Mouse (Mus musculus) kidney, embryonic 16.5 days (tissue): ENCODE data around the gene Unc13d. TPM values are rescaled to one million over a fixed set of nuclear protein-coding genes. Genes with fewer than 3 reads are reported as not detected.
"Not testable (repeated sequence)": the region's sequence is repeated elsewhere in the genome, so short reads cannot be mapped to it uniquely, and the experiment has no call there.

Experiments used
- ATAC-seq: fragments of 200-750 bp; cut with Nextera tagmentation; 2 replicates; pipeline ENCODE4 v1.8.0; 2017; ENCODE audit warnings: moderate TSS enrichment; ENCODE audit not compliant: low FRiP score, low TSS enrichment
- H3K27ac ChIP-seq: fragments of 300-500 bp; sonication (generic); 2 replicates; pipeline ENCODE4 v1.5.1; 2014; ENCODE audit warnings: low read length
- H3K27me3 ChIP-seq: fragments of 300-500 bp; sonication (generic); 2 replicates; pipeline ENCODE4 v1.6.1; 2014; ENCODE audit warnings: low read length, control low read depth, mixed read lengths; ENCODE audit not compliant: insufficient read depth
- H3K36me3 ChIP-seq: fragments of 300-500 bp; sonication (generic); 2 replicates; pipeline ENCODE4 v1.6.1; 2014; ENCODE audit warnings: low read length, control low read depth, mixed read lengths; ENCODE audit not compliant: insufficient read depth
- H3K4me1 ChIP-seq: fragments of 300-500 bp; sonication (generic); 2 replicates; pipeline ENCODE4 v1.6.1; 2014; ENCODE audit warnings: low read length, control low read depth, mixed read lengths; ENCODE audit not compliant: insufficient read depth
- H3K4me2 ChIP-seq: fragments of 300-500 bp; sonication (generic); replicated peaks from 2 replicates; pipeline ENCODE4 v1.6.1; 2014; ENCODE audit warnings: low read depth, low read length
- H3K4me3 ChIP-seq: fragments of 300-500 bp; sonication (generic); 2 replicates; pipeline ENCODE4 v1.5.1; 2014; ENCODE audit warnings: mild to moderate bottlenecking, low read length
- H3K9ac ChIP-seq: fragments of 300-500 bp; sonication (generic); replicated peaks from 2 replicates; pipeline ENCODE4 v1.6.1; 2014; ENCODE audit warnings: low read length
- H3K9me3 ChIP-seq: fragments of 300-500 bp; sonication (generic); 2 replicates; pipeline ENCODE4 v1.6.1; 2016; ENCODE audit warnings: low read length, control low read depth
- WGBS: fragments of 180-500 bp; shearing (Covaris S2); extraction: QIAGEN DNeasy Blood & Tissue Kit; methylation state at CpG from one replicate; pipeline ENCODE4 v1.1.7; 2014; 5-methylcytosine and 5-hydroxymethylcytosine counted together
- polyA plus RNA-seq: library from polyadenylated mRNA; unstranded; fragments of >200 nt; fragmentation: Nextera tagmentation; extraction: Ambion mirVana; gene quantifications from 2 replicates; pipeline ENCODE4 v1.2.1, GENCODE M21; 2015

The Unc13d gene
- polyA plus RNA-seq, 1 experiment from 2014 or later: 1.00 TPM

DNA sequence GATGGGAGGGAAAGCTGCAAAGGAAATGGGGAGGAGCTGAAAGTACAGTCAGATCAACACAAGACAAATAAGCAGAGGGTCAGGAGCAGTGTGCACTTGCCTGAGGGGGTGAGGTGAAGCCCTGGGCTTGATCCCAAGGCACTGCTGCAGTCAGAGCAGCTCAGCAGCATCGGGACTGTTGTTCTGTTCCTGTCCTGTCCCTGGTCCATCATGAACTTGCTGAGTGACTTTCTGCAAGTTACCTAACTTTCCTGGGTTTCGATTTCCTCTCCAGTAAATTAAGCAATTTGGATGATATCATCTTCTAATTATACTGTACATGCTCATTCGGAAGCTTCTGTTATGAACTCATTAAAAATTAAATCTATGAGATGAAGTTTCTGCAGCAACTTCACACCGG lies 50.0 kb downstream of the Unc13d start, which contains the start of gene H3f3b:
Gene H3f3b (minus strand): TSS at position 207 of the 400 bp plus-strand sequence.
- Histone ChIP-seq H3K4me3 (no peak within 1 kb of the TSS), H3K9ac (no peak within 1 kb of the TSS), H3K27me3 (no peaks in the 10 kb centered on the region)

DNA sequence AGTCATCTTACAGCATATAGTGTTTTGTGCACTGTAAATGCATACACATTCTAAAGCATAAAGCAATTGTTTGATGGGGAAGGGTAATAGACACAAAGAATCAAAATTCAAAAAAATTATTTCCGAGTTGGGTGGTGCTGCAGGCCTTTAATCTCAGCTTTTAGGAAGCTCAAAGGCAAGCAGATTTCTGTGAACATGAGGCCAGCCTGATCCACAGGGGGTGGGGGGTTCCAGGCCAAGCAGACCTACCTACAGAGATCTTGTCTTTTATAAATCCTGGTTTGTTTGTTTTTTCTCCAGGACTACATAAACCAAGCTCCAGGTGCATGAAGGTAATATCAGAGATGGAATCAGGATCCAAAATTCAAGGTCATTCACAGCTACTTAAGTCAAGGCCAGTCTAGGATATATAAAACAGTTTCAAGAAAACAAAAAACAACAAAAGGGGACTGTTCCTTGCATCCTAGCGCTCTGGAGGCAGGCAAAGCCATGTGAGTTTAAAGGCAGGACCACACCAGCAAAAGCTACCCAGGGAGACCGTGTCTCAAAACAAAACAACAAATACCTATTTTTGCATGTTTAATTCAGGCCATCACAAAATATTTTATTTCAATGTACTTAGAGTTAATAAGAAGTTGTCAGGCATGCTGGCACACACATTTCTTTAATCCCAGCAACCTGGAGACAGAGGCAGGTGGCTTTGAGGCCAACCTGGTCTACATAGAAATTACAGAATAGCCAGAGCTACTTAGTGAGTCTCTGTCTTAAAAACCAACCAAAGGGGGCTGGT lies 52.5 kb downstream of the Unc13d start:
- Histone ChIP-seq H3K4me3 (no peak overlapping the region), H3K27me3 (no peaks in the 10 kb centered on the region), H3K9me3 (no peaks in the 10 kb centered on the region), H3K4me1 (peaks cover 18% of the 10 kb centered on the region; the same call in 1 of the 2 replicates), H3K27ac (no peak overlapping the region), H3K36me3 (peaks cover 12% of the 10 kb centered on the region), H3K9ac (no peak overlapping the region), H3K4me2 (no peak overlapping the region)
- 90% methylated on average over 3 of the region's 3 CpGs for WGBS
- ATAC-seq: no peak

More for the DNA sequence above, 50.0 kb downstream of the Unc13d start, which contains the start of gene H3f3b:
- ATAC-seq: no peak
- 0 out of 2 replicates have a peak, but pooled peaks cover 6% of the 10 kb centered on the region for H3K36me3 ChIP-seq
- H3K4me2 ChIP-seq: no peak within 1 kb of the TSS
- H3K9me3 ChIP-seq: no peaks in the 10 kb centered on the region
- 75% methylated on average over 4 of the region's 4 CpGs for WGBS
- H3K27ac ChIP-seq: no peak within 1 kb of the TSS
- peaks cover 23% of the 10 kb centered on the region for H3K4me1 ChIP-seq

DNA sequence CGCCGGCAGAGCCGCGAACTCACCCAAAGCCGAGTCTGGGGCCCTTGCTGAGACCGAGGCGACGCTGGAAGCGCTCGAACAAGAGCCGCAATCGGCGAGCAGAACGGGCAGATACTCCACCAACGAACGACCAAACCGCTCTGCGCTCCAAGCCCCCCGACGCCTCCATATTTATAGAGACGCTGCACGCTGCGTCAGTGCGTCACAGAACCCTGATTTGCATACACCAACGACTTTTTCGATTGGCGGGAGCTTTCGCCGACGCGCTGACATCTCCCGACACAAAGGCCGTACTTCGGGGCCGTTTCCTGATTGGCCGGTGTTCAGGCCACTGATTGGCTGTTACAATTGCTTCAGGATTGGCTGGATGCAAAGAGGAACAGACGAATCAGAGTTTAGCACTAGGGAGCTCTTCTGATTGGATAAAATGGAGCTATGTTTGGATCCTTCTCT lies 53.4 kb downstream of the Unc13d start:
- Histone ChIP-seq H3K4me3 (peak overlapping the region; percentile 89), H3K9ac (peak overlapping the region; percentile 99), H3K36me3 (peaks cover 12% of the 10 kb centered on the region), H3K27me3 (no peaks in the 10 kb centered on the region), H3K4me2 (no peak overlapping the region), H3K4me1 (peaks cover 14% of the 10 kb centered on the region; the same call in 1 of the 2 replicates), H3K9me3 (no peaks in the 10 kb centered on the region), H3K27ac (peak overlapping the region; percentile 97)
- ATAC-seq: peak; percentile 95
- WGBS: under 1% methylated on average over 37 of the region's 37 CpGs

DNA sequence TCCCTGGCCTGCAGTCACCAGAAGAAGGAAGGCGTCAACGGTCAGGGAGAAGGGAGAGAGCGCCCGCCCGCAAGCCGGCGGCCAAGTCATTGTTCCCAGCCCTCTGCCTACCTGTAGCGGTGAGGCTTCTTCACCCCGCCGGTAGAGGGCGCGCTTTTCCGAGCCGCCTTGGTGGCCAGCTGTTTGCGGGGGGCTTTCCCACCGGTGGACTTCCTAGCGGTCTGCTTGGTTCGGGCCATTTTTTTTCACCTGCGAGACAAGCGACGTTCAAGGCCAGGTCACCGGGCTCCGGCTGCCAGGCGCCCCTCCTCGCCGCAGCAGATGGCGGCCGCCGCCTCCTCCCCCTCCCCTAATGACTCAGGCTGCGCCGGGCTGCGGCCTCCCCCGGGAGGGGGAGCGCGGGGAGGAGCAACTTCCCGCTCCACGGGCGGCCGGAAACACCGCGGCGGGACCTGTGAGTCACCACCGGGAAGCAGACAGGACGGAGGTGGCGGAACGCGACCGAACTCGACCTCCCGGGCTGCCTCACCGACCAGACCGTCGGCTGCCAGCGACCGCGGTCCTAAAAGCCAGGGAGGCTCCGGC lies 53.9 kb downstream of the Unc13d start:
- WGBS: under 1% methylated on average over 54 of the region's 57 CpGs
- Histone ChIP-seq H3K4me2 (peak overlapping the region; percentile 50), H3K36me3 (peaks cover 12% of the 10 kb centered on the region)

DNA sequence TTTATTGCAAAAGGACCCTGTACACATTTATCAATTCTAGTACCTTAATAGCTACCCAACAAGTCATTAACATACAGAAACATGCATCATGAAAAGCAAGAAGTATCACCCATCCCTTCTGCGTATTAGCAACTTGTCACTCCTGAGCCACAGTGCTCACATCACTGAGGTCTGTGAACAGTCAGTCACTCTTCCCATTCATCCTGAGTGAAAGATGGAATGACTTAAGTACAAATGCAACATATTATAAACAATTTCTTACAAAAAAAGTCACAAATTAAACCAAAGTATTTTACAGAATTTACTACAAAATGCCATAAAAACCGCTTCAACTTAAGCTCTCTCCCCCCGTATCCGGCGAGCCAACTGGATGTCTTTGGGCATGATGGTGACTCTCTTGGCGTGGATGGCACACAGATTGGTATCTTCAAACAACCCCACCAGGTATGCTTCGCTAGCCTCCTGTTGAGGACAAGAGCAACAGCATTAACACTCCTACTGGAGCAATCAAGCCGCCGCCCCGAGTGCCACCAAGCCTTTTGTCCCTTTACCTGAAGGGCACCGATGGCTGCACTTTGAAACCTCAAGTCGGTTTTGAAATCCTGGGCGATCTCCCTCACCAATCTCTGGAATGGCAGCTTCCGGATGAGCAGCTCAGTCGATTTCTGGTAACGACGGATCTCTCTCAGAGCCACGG lies 54.5 kb downstream of the Unc13d start:
- Histone ChIP-seq H3K4me1 (peaks cover 10% of the 10 kb centered on the region; the same call in 1 of the 2 replicates), H3K4me2 (peak overlapping the region; percentile 50), H3K27ac (peak overlapping the region; percentile 97), H3K36me3 (peaks cover 12% of the 10 kb centered on the region), H3K9ac (peak overlapping the region; percentile 99), H3K4me3 (peak overlapping the region; percentile 89)
- 3% methylated on average over 17 of the region's 18 CpGs for WGBS
- not testable (repeated sequence) for H3K27me3 ChIP-seq, H3K9me3 ChIP-seq, ATAC-seq

More for the DNA sequence above, 53.9 kb downstream of the Unc13d start:
- H3K27me3 ChIP-seq: no peaks in the 10 kb centered on the region
- H3K9ac ChIP-seq: peak overlapping the region; percentile 99
- H3K9me3 ChIP-seq: no peaks in the 10 kb centered on the region
- peak overlapping the region; percentile 89 for H3K4me3 ChIP-seq
- ATAC-seq: peak; percentile 74
- peak overlapping the region; percentile 97 for H3K27ac ChIP-seq
- peaks cover 10% of the 10 kb centered on the region; the same call in 1 of the 2 replicates for H3K4me1 ChIP-seq

DNA sequence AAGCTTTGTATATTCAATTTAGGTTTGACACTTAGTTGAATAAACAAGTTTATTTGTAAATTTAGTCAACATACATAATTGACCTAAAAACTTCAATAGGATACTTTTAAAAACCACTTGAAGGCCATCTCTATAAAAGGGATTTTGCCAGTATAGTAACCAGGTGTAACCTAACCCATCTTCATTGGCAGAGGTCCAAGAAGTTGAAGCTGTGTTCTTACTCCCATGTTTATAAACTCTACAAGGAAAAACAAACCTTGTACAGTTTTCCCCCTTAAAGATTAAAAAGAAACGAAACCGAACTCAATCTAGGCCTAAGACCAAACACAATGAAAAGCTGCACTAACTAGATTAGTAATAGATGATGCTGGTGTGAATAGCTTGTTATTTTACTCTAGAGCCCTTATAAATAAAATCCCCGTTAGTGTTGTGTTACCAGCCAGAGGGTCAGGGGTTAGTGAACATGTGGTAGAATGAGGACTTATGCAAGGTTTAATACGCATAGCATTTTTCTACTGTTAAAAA lies 55.4 kb downstream of the Unc13d start:
- peaks cover 12% of the 10 kb centered on the region for H3K36me3 ChIP-seq
- no peak overlapping the region for H3K27ac ChIP-seq
- peaks cover 10% of the 10 kb centered on the region; the same call in 1 of the 2 replicates for H3K4me1 ChIP-seq
- no peak for ATAC-seq
- 47% methylated on average over 4 of the region's 4 CpGs for WGBS
- no peaks in the 10 kb centered on the region for H3K27me3 ChIP-seq
- H3K4me2 ChIP-seq: peak overlapping the region; percentile 71
- H3K9ac ChIP-seq: peak overlapping the region; percentile 55; the same call in 1 of the 2 replicates
- peak overlapping the region; percentile 49 for H3K4me3 ChIP-seq
- H3K9me3 ChIP-seq: no peaks in the 10 kb centered on the region

DNA sequence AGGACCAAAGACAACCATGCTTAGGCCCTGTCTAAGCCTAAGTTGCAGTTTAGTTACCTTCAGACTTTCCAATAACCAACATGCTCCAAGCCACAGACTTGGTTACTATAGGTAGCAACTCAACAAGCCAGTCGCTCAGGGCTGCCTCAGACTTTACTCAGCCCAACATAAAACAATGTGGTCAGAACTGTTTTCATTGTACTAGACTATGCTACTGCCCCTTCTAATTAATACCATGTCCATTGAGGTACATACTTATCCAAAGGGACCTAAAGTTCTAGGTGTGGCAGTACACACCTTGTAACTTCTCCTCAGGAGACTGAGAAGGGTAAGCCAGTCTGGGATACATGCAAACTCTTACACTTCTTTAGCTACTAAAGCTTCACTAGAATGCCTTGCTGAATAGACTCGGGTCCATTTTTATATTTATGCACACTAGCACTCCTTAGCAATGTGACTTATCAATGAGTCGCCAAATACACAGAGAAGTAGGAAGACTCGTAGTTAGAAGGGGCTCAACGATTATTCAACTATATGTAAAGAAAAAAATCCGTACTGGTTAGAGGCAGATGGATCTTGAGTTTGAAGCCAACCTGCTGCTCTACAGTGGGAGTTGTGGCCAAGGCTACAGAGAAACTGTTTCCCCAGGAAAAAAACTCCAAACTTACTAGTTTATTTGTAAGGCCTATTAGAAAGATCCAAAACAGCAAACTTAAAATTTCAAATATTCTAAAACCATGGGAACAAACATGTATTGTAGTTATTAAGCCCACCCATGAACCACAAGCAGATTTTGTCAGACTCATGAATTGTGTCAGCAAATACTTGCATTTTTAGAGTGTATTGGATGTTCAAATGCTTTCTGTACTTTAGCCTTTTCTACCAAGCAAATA lies 56.2 kb downstream of the Unc13d start:
- Histone ChIP-seq H3K27ac (0 out of 2 replicates have a peak overlapping the region, but pooled peaks have one; percentile 20), H3K4me3 (peak overlapping the region; percentile 11; the same call in 1 of the 2 replicates), H3K4me1 (peaks cover 10% of the 10 kb centered on the region; the same call in 1 of the 2 replicates), H3K4me2 (peak overlapping the region; percentile 8; the same call in 1 of the 2 replicates), H3K9ac (peak overlapping the region; percentile 24; the same call in 1 of the 2 replicates), H3K9me3 (no peaks in the 10 kb centered on the region), H3K27me3 (no peaks in the 10 kb centered on the region), H3K36me3 (peaks cover 12% of the 10 kb centered on the region)
- ATAC-seq: no peak
- 77% methylated on average over 6 of the region's 6 CpGs for WGBS

DNA sequence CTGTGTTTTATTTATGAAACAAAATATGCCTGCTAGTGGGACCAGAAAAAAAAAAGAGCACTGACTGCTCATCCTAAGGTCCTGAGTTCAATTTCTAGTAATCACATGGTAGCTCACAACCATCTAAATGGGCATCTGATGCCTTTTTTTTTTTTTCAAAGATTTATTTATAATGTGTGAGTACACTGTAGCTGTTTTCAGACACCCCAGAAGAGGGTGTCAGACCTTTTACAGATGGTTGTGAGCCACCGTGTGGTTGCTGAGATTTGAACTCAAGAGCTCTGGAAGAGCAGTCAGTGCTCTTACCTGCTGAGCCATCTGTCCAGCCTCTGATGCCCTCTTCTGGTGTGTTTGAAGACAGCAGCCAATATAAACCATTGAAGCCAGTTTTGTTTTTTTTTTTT lies 57.2 kb downstream of the Unc13d start:
- peaks cover 12% of the 10 kb centered on the region for H3K36me3 ChIP-seq
- H3K4me2 ChIP-seq: no peak overlapping the region
- no peak overlapping the region for H3K9ac ChIP-seq
- peaks cover 10% of the 10 kb centered on the region; the same call in 1 of the 2 replicates for H3K4me1 ChIP-seq
- H3K27ac ChIP-seq: peak overlapping the region; percentile 12; the same call in 1 of the 2 replicates
- no peaks in the 10 kb centered on the region for H3K27me3 ChIP-seq
- 33% methylated on average over 1 of the region's 1 CpGs for WGBS
- no peaks in the 10 kb centered on the region for H3K9me3 ChIP-seq
- no peak for ATAC-seq
- no peak overlapping the region for H3K4me3 ChIP-seq
